Mouse (Mus musculus): ENCODE results near the gene Opa1.

Gene Opa1

DNA sequence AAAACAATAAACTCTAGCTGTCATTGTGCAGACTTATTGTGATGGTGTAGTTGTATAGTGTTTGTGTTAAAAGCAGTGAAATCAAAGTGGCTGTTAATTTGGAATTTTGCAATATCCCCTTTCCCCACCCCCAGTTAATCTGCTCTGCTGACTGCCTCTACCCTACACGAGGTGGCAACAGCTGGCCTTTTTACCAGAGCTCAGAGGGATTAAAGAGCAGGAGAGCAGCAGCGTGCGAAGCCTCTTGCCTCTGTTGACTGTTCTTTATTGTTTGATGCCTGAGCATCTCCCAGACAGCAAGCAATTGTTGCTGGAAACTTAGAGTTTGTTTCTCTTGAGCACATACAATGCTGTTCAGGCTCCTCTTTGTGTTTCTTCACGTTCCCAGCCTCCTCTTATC is 56.6 kb downstream of the Opa1 start:
- ChIA-PET CTCF (interaction anchor here in 1 of 4 experiments (0.5 kb wide), 1 partner anchor 627 kb away, joined by 17 read pairs; no protein-coding TSS in a partner anchor), POLR2A (interaction anchor here in 2 of 4 experiments (0.6 to 1.5 kb wide), 3 partner anchors 9 to 275 kb away, joined by 3 to 5 read pairs (median 4); no protein-coding TSS in a partner anchor)

DNA sequence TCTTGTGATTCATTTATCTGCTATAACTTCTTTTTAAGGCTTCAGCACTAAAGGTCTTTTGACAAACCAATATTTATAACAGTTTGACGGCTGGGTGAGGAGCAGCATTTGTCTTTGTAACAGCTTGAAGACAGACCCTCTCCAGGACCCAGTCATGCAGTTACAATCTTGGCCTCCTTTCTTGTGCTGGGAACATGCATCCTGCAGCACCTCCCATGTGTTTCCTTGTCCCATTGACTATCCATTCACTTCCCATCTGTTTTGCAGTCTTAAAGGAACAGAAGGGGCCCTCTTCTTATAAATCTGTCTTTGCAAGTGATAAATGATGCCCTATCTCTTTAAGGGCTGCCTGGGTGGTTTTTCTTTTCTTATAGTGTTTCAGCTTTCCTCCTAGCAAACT is 63.2 kb downstream of the Opa1 start:
- CTCF ChIA-PET: interaction anchor here in 1 of 4 experiments (0.8 kb wide), 1 partner anchor 87 kb away, joined by 4 read pairs; no protein-coding TSS in a partner anchor
- POLR2A ChIA-PET: interaction anchor here in 2 of 4 experiments (1.1 to 2.2 kb wide), 5 partner anchors 9 to 563 kb away, joined by 3 to 6 read pairs (median 4); no protein-coding TSS in a partner anchor

DNA sequence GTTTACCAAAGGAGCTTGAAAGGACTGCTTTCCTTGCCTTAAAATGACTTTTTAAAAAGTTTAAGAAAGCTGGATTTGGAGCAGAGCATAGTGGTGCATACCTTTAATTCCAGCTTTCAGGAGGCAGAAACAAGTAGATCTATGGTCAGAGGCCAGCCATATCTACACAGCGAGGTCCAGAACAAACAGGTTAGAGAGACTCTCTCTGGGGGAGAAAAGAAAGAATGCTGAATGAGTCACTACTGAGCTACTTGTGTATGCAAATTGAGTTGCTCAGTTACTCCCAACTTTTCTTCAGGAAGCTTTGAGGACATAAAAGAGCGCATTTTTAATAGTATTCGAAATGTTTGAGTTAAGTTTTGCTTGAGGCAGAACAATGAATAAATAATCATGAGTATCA is 65.7 kb downstream of the Opa1 start:
- ChIA-PET CTCF (interaction anchor here in 2 of 4 experiments (0.9 to 1.0 kb wide), 2 partner anchors 16 to 90 kb away, joined by 3 to 4 read pairs; no protein-coding TSS in a partner anchor), POLR2A (interaction anchor here in 3 of 4 experiments (0.6 to 3.3 kb wide), 13 partner anchors 9 to 127 kb away, joined by 3 to 20 read pairs (median 5); no protein-coding TSS in a partner anchor)

DNA sequence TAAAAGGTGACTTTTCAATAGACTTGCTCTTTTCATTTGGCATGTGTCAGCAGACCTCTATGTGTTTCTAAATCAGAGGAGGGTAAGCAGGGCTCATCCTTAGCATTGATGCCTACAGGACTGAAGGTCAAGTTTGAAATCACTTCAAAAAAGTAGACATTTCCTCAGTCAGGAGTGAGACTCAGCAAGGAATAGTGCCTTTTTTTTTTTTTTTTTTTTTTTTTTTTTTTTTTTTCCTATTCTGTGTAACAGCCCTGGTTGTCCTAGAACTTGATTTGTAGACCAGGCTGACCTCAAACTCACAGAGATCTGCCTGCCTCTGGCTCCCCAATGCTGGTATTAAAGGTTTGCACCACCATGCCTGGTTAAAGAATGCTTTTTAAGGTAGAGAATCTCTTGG is 67.1 kb downstream of the Opa1 start:
- CTCF ChIA-PET: no interaction called here
- POLR2A ChIA-PET: interaction anchor here in 1 of 4 experiments (3.3 kb wide), 1 partner anchor 10 kb away, joined by 20 read pairs; no protein-coding TSS in a partner anchor

DNA sequence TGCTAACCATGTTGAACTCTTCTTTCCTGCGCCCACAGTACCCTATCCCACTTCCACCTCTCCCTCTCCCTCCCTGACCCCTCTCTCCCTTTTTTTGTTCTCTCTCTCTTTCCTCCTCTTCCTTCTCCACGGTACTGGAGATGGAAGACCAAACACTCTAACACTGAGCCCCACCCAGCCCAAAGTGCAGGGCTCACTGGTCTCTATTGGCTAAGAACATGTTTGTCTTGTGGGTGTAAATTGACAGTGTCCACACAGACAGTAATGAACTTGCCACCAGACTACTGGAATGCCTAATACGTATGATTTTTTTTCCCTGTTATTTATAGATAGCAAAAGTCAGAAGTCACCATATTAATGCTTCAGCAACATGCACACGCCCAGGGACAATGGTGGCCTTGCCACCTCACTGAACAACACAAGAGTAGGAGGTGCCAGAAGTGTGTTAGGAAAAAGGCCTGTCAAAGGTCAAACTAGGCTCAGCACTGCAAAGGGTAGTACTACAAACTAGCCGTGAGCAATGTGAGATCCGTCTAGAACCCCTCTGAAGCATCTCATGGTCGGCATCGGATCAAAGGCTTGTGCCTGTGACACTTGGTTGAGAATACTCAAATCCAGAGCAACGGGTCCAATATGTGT is 77.2 kb downstream of the Opa1 start:
- ChIA-PET POLR2A (interaction anchor here (0.6 to 16.7 kb wide), 15 partner anchors 8 to 916 kb away, joined by 3 to 221 read pairs (median 8); no protein-coding TSS in a partner anchor), CTCF (interaction anchor here in 2 of 4 experiments (1.0 to 1.5 kb wide), 5 partner anchors 9 to 78 kb away, joined by 3 to 7 read pairs (median 4); no protein-coding TSS in a partner anchor)

DNA sequence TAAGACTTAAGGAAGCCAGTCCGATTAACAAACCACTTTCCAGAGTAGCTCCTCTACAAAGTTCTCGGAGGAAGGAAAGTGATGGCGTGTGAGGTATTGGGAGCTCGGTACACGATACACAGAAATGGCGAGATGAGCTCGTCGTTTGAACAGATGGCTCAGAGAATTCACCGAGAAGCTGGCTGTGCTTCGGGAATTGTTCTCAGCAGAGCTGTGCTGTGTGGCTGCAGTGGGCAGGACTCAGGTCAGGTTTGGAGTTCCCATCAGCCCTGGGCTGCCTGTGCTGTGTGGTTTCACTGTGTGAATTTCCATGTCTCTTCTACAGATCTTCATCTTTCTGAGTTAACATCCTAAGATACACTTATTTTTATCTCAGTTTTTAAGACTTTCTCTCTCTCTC is 77.8 kb downstream of the Opa1 start:
- ChIA-PET CTCF (interaction anchor here in 3 of 4 experiments (0.8 to 1.5 kb wide), 9 partner anchors 9 to 78 kb away, joined by 3 to 7 read pairs (median 4); no protein-coding TSS in a partner anchor), POLR2A (interaction anchor here (0.6 to 16.7 kb wide), 28 partner anchors 9 to 915 kb away, joined by 3 to 221 read pairs (median 5); partner anchors contain the start of gene Hes1 (in 1 of the 4))

DNA sequence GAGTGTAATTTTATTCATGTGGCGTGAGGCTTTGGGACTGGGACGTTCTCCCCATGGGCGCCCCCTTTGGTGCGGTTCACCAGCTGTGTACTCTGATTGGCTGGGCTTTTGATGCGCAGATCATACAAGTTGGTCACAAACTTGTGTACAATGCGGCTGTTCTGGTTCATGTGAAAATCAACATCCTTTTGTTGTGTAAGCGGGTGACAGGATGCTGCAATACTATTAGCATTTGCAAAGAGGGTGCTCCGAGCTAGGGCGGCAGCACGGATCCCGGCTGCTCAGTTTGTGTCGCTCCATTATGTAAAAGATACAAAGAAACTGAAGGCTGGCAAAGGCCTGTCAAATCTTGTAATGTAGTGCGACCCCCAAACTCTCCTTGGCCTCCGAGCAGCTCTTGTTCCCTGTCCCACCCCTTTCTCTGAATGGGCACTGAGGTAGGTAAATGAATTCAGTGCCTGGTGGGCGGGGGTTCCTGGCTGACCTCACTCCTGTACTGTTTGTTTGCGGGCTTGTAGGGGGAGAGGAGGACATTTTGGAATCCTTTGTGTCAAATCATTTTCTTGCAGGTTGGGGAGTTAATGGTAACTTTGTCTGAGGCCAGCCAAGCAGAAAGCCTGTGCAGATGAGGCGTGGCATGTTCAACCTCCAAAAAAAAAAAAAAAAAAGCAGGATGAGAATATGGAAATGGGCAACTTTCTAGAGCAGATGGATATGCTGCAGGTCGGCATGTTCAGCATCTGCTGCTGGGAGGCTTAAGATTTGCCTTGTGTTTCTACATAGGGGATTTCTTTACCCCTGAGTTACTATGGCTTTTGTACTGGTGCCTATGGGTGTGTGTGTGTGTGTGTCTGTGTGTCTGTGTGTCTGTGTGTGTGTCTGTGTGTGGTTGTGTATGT is 78.8 kb downstream of the Opa1 start:
- CTCF ChIA-PET: interaction anchor here in 3 of 4 experiments (0.6 to 1.5 kb wide), 10 partner anchors 9 to 225 kb away, joined by 3 to 7 read pairs (median 4); no protein-coding TSS in a partner anchor
- POLR2A ChIA-PET: interaction anchor here (0.7 to 16.7 kb wide), 39 partner anchors 8 to 651 kb away, joined by 3 to 221 read pairs (median 4); partner anchors contain the start of gene Hes1 (in 1 of the 4)

DNA sequence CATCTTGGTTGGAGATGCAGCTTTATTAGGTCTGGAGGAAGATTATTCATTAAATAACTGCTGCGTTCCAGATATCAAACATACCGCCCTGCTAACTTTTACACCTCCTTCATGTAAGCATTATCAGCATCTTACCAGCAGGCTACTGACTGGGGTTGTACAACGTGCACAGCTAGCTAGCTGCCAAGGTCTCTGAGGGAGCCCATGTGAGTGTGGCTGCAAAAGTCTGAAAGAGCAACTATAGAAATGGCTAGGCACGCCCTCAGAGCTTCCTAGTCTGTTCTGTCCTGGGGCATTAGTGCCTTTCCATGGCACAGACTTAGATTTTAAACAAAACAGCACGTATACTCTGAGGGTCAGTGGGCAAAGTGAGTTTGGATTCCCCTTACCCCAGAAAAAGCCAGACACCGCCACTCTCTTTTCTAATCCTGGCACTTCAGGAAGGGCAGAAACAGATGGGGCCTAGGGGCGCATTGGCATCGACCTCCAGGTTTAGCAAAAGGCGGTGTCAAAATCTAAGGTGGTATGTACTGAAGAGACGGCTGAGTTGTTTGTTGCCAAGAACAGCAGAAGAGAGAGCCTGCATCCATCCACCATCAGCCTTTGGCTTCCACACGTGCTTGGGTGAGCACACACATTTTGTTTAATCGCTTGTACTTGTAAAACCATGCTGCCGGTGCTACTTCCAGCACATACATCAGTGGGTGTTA is 80.1 kb downstream of the Opa1 start:
- ChIA-PET CTCF (no interaction called here), POLR2A (interaction anchor here in 3 of 4 experiments (0.6 to 16.7 kb wide), 14 partner anchors 8 to 483 kb away, joined by 3 to 221 read pairs (median 8); partner anchors contain the start of gene Hes1 (in 1 of the 3))

DNA sequence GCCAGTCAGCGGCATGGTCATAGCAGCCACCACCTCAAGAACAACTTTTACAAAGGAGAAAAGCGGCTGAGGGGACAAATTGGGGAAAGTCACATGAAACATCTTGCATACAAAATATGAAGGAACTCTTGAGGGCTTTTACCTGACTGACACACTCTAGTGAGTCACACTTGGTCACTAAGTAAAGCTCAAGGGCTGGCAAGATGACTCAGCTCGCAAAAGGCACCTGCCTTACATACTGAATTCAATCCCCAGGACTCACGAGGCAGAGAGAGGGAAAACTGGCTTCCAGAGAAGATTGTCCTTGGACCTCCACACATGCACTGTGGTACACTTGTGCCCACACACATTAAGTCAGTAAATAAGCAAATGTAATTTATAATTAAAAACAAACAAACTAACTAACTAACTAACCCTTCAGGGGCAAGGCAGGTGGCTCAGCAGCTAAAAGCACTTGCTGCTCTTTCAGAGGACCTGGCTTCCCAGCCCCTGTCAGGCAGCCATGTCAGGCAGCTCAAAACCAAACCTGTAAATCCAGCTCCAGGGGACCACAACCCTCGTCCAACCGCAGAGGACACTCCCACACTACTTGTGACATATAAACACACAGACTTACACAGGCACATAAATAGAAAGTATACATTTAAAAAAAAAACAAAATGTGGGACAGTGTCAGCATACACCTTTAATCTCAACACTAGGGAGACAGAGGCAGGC is 84.1 kb downstream of the Opa1 start:
- ChIA-PET CTCF (interaction anchor here in 1 of 4 experiments (0.6 kb wide), 1 partner anchor 65 kb away, joined by 17 read pairs; no protein-coding TSS in a partner anchor), POLR2A (interaction anchor here in 3 of 4 experiments (0.7 to 16.7 kb wide), 8 partner anchors 8 to 401 kb away, joined by 3 to 221 read pairs (median 6); partner anchors contain the start of gene Hes1 (in 1 of the 3))

DNA sequence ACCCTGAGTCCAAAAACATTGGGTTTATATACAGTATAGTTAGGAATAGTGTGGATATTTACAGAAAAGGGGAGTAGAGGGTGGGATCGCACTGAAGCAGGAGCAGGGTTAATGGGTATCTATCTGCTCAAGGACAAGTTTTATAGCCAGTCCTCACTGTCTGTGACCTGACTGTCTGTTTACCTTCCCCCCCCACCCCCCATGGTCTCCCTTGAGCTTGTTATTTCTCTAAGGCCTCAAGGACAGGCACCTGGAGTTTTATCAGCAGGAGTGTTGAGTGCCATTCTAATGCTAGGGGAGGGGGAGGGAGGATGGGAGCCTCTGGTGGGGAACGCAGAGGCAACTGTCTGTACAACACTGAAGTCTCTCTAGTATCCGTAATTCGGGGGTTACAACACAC is 85.3 kb downstream of the Opa1 start:
- ChIA-PET POLR2A (interaction anchor here in 3 of 4 experiments (0.6 to 16.7 kb wide), 19 partner anchors 9 to 572 kb away, joined by 3 to 221 read pairs (median 4); partner anchors contain the start of gene Hes1 (in 2 of the 3)), CTCF (interaction anchor here in 2 of 4 experiments (0.5 to 0.6 kb wide), 2 partner anchors 265 to 402 kb away, joined by 3 to 6 read pairs; no protein-coding TSS in a partner anchor)

DNA sequence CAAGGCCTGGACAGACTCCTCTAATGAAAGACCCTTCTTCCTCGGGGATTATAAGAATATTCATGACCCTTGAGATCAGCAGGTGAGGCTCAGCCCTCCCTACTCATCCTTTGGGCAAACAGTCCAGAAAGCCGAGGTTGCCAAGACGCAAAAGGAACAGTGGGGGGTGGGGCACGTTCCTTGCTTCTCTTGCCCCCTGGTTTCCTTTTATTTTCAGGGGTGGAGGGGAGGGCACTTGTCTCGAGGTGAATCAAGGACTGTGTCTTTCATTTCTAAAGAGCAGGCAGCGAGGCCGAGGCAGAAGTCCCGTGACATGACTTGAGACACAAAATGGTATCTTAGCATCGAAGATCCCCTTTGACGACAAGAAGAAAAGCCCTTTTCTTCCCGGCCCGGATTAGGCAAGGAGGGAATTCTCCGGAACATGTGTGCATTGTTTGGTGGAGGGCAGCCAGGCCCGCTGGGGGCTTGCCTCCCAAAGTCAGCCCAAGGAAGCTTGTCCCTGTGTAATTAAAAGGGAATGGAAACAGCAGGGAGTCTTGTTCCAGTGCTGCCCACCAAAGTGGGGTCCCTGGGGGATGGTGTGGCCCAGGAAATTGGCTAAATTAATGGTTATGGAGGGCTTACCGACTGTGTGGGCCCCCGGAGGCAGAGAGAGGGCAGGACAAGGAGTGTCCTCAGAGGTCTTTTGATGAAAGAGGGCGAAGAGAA is 88.0 kb downstream of the Opa1 start:
- CTCF ChIA-PET: interaction anchor here in 1 of 4 experiments (0.6 to 1.4 kb wide), 3 partner anchors 10 to 26 kb away, joined by 3 read pairs; no protein-coding TSS in a partner anchor
- POLR2A ChIA-PET: interaction anchor here in 3 of 4 experiments (0.6 to 16.7 kb wide), 16 partner anchors 9 to 1174 kb away, joined by 3 to 221 read pairs (median 4); no protein-coding TSS in a partner anchor

DNA sequence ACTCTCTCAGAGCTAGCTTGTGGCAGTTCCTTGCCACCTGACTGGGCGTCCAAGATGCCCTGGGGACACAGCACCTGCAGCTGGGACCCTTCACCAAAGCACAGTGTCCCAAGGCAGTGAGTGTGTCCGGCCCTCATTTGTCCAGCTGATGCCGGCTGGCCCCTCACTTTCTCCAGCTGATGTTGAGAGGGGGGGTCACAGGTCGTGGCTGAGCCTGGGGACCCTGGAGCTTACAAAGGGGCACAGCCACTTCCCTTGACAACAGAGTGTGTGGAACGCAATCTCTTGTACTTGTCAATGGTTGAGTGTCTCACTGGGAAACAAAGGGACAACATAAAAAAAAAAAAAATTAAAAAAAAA is 88.5 kb downstream of the Opa1 start:
- CTCF ChIA-PET: interaction anchor here in 1 of 4 experiments (1.4 kb wide), 1 partner anchor 27 kb away, joined by 3 read pairs; no protein-coding TSS in a partner anchor
- POLR2A ChIA-PET: interaction anchor here in 3 of 4 experiments (0.6 to 16.7 kb wide), 16 partner anchors 9 to 1174 kb away, joined by 3 to 221 read pairs (median 4); no protein-coding TSS in a partner anchor

DNA sequence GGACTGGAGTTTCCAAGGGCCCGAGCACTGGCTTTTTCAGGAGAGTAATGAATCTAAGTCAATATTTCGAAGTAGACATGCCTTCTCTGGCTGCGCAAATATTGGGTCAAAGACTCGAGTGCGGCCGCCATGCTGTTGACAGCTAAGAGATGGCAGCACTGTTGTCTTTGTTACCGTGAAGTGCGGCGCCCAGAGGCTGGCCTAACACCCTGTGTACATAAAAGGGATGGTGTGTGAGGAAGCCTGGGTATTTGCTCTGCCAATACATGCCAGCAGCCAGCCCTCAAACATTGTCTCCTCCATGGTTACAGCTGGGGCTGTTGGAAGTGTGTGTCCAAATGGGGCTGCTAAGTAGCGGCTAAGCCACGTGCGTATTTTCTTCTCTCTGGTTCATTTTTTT is 89.3 kb downstream of the Opa1 start:
- ChIA-PET POLR2A (interaction anchor here in 3 of 4 experiments (0.6 to 16.7 kb wide), 9 partner anchors 9 to 738 kb away, joined by 3 to 221 read pairs (median 6); partner anchors contain the start of gene Atp13a3 (in 1 of the 3)), CTCF (no interaction called here)

DNA sequence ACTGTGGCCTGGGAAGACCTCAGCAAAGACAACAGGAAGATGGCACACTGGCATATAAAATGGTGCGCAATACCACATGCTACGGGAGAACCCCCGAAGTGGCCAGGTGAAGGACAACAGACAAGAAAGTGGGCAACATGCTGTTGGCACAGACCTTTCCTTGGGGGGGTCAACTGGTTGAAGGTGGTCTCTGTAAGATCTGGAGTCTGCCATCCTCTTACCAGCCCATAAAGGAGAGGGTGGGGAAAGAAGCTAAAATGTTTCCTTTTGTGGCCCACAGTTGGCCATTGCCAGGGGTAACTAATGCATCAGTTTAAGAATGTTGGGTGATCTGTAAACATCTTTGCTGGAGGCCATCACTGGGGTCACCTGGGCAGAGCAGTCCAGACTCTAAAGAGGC is 91.7 kb downstream of the Opa1 start:
- ChIA-PET POLR2A (interaction anchor here in 2 of 4 experiments (1.2 to 5.2 kb wide), 5 partner anchors 10 to 14 kb away, joined by 3 to 41 read pairs (median 6); no protein-coding TSS in a partner anchor), CTCF (no interaction called here)

DNA sequence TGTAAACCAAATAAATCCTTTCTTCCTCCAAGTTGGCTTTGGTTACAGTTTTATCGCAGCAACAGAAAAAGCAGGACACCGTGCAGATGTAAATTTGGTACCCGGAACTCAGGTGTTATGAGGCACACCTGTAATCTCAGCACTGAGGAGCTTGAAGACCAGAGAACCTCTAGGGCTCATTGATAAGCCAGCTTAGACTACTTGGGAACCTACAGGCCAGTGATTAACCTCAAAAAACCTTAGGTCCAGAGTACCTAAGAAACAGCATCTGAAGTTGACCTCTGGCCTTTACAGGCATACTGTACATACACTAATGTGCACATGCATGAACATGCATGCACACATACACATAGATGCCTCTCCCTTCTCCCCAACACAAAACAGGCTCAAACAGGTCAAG is 94.1 kb downstream of the Opa1 start:
- POLR2A ChIA-PET: interaction anchor here in 2 of 4 experiments (1.5 to 5.2 kb wide), 6 partner anchors 10 to 21 kb away, joined by 4 to 41 read pairs (median 6); no protein-coding TSS in a partner anchor
- CTCF ChIA-PET: interaction anchor here in 2 of 4 experiments (0.6 to 1.1 kb wide), 2 partner anchors 55 to 56 kb away, joined by 3 to 6 read pairs; no protein-coding TSS in a partner anchor

DNA sequence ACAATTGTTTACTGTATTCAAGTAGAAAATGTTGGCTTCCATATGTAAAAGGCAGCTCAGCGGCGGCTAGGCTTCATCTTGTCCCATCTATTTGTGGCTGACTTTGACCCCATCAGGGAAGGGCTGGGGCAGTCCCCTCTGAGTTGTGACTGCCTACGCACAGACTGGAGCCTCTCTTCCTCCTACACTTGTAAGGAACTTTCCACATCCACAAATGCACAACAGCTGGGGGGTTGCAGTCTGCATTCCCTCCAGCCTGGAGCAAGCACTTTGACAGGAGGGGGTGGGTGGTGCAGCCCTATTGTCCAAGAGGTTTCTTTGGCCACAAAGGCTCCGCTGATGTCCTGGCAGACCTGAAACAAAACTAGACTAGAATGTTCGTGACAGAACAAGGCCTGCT is 100.5 kb downstream of the Opa1 start:
- CTCF ChIA-PET: no interaction called here
- POLR2A ChIA-PET: interaction anchor here in 3 of 4 experiments (0.6 to 8.4 kb wide), 7 partner anchors 12 to 710 kb away, joined by 3 to 221 read pairs (median 6); no protein-coding TSS in a partner anchor

Data from embryonic stem cell, embryonic (primary cell).